Mouse (Mus musculus) bone marrow macrophage, adult 2 months (primary cell): ENCODE data around the gene Scand1.

Experiments used
- CTCF ChIP-seq: IDR thresholded peaks from 2 replicates; pipeline ENCODE4 v1.5.1; 2012; ENCODE audit warnings: low read depth, mild to moderate bottlenecking, low read length, moderate library complexity
- POLR2A ChIP-seq: IDR thresholded peaks from 2 replicates; pipeline ENCODE4 v1.6.1; 2012; ENCODE audit warnings: mild to moderate bottlenecking, low read depth, low read length, borderline replicate concordance

DNA sequence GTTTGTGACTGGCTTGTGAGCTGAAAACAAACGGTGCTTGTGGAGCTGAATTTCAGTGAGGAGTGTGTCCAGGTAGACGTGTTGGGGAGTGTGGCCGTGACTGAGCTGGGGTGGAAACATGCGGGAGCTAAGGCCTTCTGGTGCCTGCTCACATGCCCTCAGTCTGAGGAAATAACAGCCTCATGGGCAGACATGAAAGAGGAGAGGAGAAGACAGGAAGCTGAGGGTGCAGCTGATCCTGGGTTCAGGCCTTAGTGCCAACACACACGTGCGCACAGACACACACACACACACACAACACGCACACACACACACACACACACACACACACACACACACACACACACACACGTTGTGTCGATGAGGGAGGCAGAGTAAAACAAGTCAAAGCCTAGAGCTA, 44.9 kb downstream of the Scand1 start:
- TF ChIP-seq CTCF (no peak), POLR2A (no peak)
